10 mouse cellular contexts compared by ENCODE assay signal in genomic region chr9:107298876-107299275, GRCm38 (mm10). TPM values are rescaled to one million over a fixed set of nuclear protein-coding genes. Genes with fewer than 3 reads are reported as not detected.
A peak's percentile ranks its signal among the peaks of the same experiment; 100 is the strongest.
DNase-seq lines count a peak whose midpoint lies in the region; ATAC-seq lines count a peak whose summit lies in the region.
"Had no signal": no experiment of that assay in that cellular context is flagged by ENCODE, and none has a peak within 500 bp of the region (broad histone marks: within the 10 kb centered on the region; RNA-seq: fewer than 3 reads in every experiment).

No protein-coding gene starts in this region.

- H3K9me3 ChIP-seq in heart, embryonic 12.5 days (replicated peaks), result no peaks in the 10 kb centered on the region
- H3K9me3 ChIP-seq in lung, embryonic 16.5 days (ENCODE audit: control insufficient read depth, low read length), result no peaks in the 10 kb centered on the region
- H3K9me3 ChIP-seq in stomach, embryonic 15.5 days, result no peaks in the 10 kb centered on the region

- no peak for ATAC-seq in heart, embryonic 12.5 days (ENCODE audit: insufficient number of reproducible peaks, low FRiP score)
- no peak for ATAC-seq in lung, embryonic 16.5 days (ENCODE audit: low read depth)
- ATAC-seq in stomach, embryonic 15.5 days (ENCODE audit: insufficient read depth, low FRiP score, low read depth), result no peak
- no peak for ATAC-seq in inflammation-experienced regulatory T-cells, adult 6 months
- ATAC-seq: hindbrain, postnatal 0 days had no signal

- H3K9ac ChIP-seq in heart, embryonic 12.5 days, result peak overlapping the region; percentile 80
- peak overlapping the region; percentile 54 for H3K9ac ChIP-seq in lung, embryonic 16.5 days (ENCODE audit: low read length)
- no peak overlapping the region for H3K9ac ChIP-seq in stomach, embryonic 15.5 days

- WGBS in heart, embryonic 12.5 days, result 76% methylated on average over 6 of the region's 6 CpGs
- 69% methylated on average over 6 of the region's 6 CpGs for WGBS in lung, embryonic 16.5 days
- WGBS in stomach, embryonic 15.5 days, result 75% methylated on average over 6 of the region's 6 CpGs

- no peak for DNase-seq in heart, postnatal 14 days
- no peak for DNase-seq in lung, postnatal 10 days
- peak; percentile 70 for DNase-seq in induced T-regulatory cell, adult 2 months (ENCODE audit: low read depth)
- DNase-seq in adrenal gland, postnatal 14 days, result no peak

- H3K27ac ChIP-seq in heart, embryonic 12.5 days (ENCODE audit: poor library complexity, severe bottlenecking), result peak overlapping the region; percentile 26; the same call in 1 of the 2 replicates
- H3K27ac ChIP-seq in lung, embryonic 16.5 days (ENCODE audit: low read length), result peak overlapping the region; percentile 80
- peak overlapping the region; percentile 48 for H3K27ac ChIP-seq in stomach, embryonic 15.5 days
- H3K27ac ChIP-seq: hindbrain, postnatal 0 days had no signal

- H3K4me1 ChIP-seq in heart, embryonic 12.5 days (replicated peaks), result peaks cover 57% of the 10 kb centered on the region
- peaks cover 21% of the 10 kb centered on the region for H3K4me1 ChIP-seq in lung, embryonic 16.5 days (replicated peaks; ENCODE audit: control insufficient read depth, insufficient read depth, low read length)
- H3K4me1 ChIP-seq in stomach, embryonic 15.5 days, result peaks cover 27% of the 10 kb centered on the region

- no peaks in the 10 kb centered on the region for H3K27me3 ChIP-seq in heart, embryonic 12.5 days (replicated peaks)
- H3K27me3 ChIP-seq in lung, embryonic 16.5 days (ENCODE audit: control insufficient read depth, insufficient read depth, low read depth, low read length), result no peaks in the 10 kb centered on the region
- H3K27me3 ChIP-seq in stomach, embryonic 15.5 days (replicated peaks), result no peaks in the 10 kb centered on the region
- H3K27me3 ChIP-seq: CH12.LX had no signal

- intact Hi-C loops in heart, postnatal 14 days (cut with DNase I), result loop anchor here (1.0 kb wide), 1 partner anchor 25 kb away; no protein-coding TSS in a partner anchor

- peak overlapping the region; percentile 63 for H3K4me3 ChIP-seq in heart, embryonic 12.5 days
- peak overlapping the region; percentile 80 for H3K4me3 ChIP-seq in lung, embryonic 16.5 days (ENCODE audit: low read length)
- peak overlapping the region; percentile 66 for H3K4me3 ChIP-seq in stomach, embryonic 15.5 days (replicated peaks)

- peak overlapping the region; percentile 86 for H3K4me2 ChIP-seq in heart, embryonic 12.5 days
- peak overlapping the region; percentile 91 for H3K4me2 ChIP-seq in lung, embryonic 16.5 days (ENCODE audit: low read depth, low read length)
- peak overlapping the region; percentile 77 for H3K4me2 ChIP-seq in stomach, embryonic 15.5 days

- peaks cover 24% of the 10 kb centered on the region for H3K36me3 ChIP-seq in heart, embryonic 12.5 days
- peaks cover 14% of the 10 kb centered on the region for H3K36me3 ChIP-seq in lung, embryonic 16.5 days (ENCODE audit: control insufficient read depth, insufficient read depth, low read length)
- H3K36me3 ChIP-seq in stomach, embryonic 15.5 days, result peaks cover 19% of the 10 kb centered on the region

RNA-seq across cellular contexts. Expression of gene Cish, which starts 3.0 kb away (rescaled TPM):
- polyA plus RNA-seq in heart, embryonic 12.5 days (2016; fragmentation: Nextera tagmentation; extraction: Ambion mirVana), result 15.6 and 16.4 TPM in 2 replicates
- total RNA-seq in heart, postnatal 14 days (2021), result 100 to 1,000 TPM; 232 TPM
- 19.3 and 20.5 TPM in 2 replicates for polyA plus RNA-seq in lung, embryonic 16.5 days (2015; fragmentation: Nextera tagmentation; extraction: Ambion mirVana)
- polyA plus RNA-seq in stomach, embryonic 15.5 days (2015; fragmentation: Nextera tagmentation; extraction: Ambion mirVana), result 12.4 and 13.5 TPM in 2 replicates
- polyA plus RNA-seq in inflammation-experienced regulatory T-cells, adult 6 months (2017; shearing (Covaris generic)), result 100 to 1,000 TPM in 2 of 3 experiments, 10 to 100 TPM in 1; 85.4 to 124 (median 100) TPM
- total RNA-seq in adrenal gland, postnatal 14 days (2021), result 20.5 and 63.5 TPM in 2 replicates

RNA-seq across cellular contexts. Expression of gene Mapkapk3, which starts 9.2 kb away (rescaled TPM):
- polyA plus RNA-seq in heart, embryonic 12.5 days (2016; fragmentation: Nextera tagmentation; extraction: Ambion mirVana), result 7.1 and 7.3 TPM in 2 replicates
- total RNA-seq in heart, postnatal 14 days (2021), result 10 to 100 TPM; 29.5 to 31.4 TPM
- polyA plus RNA-seq in lung, embryonic 16.5 days (2015; fragmentation: Nextera tagmentation; extraction: Ambion mirVana), result 17.8 and 20.6 TPM in 2 replicates
- 35.3 and 38.0 TPM in 2 replicates for polyA plus RNA-seq in stomach, embryonic 15.5 days (2015; fragmentation: Nextera tagmentation; extraction: Ambion mirVana)
- 10 to 100 TPM; 53.9 to 59.6 (median 59.2) TPM for polyA plus RNA-seq in inflammation-experienced regulatory T-cells, adult 6 months (2017; shearing (Covaris generic))
- 34.9 and 42.8 TPM in 2 replicates for total RNA-seq in adrenal gland, postnatal 14 days (2021)

RNA-seq across cellular contexts. Expression of gene Hemk1, which starts 39.3 kb away (rescaled TPM):
- polyA plus RNA-seq in heart, embryonic 12.5 days (2016; fragmentation: Nextera tagmentation; extraction: Ambion mirVana), result 11.4 and 13.4 TPM in 2 replicates
- total RNA-seq in heart, postnatal 14 days (2021), result 10 to 100 TPM; 19.7 to 21.2 TPM
- 11.5 and 12.4 TPM in 2 replicates for polyA plus RNA-seq in lung, embryonic 16.5 days (2015; fragmentation: Nextera tagmentation; extraction: Ambion mirVana)
- polyA plus RNA-seq in stomach, embryonic 15.5 days (2015; fragmentation: Nextera tagmentation; extraction: Ambion mirVana), result 10.6 and 11.5 TPM in 2 replicates
- polyA plus RNA-seq in inflammation-experienced regulatory T-cells, adult 6 months (2017; shearing (Covaris generic)), result 10 to 100 TPM; 22.0 to 35.2 (median 29.8) TPM
- 23.1 and 23.9 TPM in 2 replicates for total RNA-seq in adrenal gland, postnatal 14 days (2021)

RNA-seq across cellular contexts. Expression of gene 6430571L13Rik, which starts 41.5 kb away (rescaled TPM):
- 0.55 and 1.1 TPM in 2 replicates for polyA plus RNA-seq in heart, embryonic 12.5 days (2016; fragmentation: Nextera tagmentation; extraction: Ambion mirVana)
- 1 to 10 TPM; 7.0 to 7.4 TPM for total RNA-seq in heart, postnatal 14 days (2021)
- polyA plus RNA-seq in lung, embryonic 16.5 days (2015; fragmentation: Nextera tagmentation; extraction: Ambion mirVana), result 0.83 and 0.85 TPM in 2 replicates
- 0.28 and 0.34 TPM in 2 replicates for polyA plus RNA-seq in stomach, embryonic 15.5 days (2015; fragmentation: Nextera tagmentation; extraction: Ambion mirVana)
- 1 to 10 TPM in 2 of 3 experiments, under 1 TPM in 1; 0.99 to 3.2 (median 1.3) TPM for polyA plus RNA-seq in inflammation-experienced regulatory T-cells, adult 6 months (2017; shearing (Covaris generic))
- 2.3 and 2.8 TPM in 2 replicates for total RNA-seq in adrenal gland, postnatal 14 days (2021)

Comparison
In these comparisons a context has a peak if more than half of its experiments do, and no peak if none do; other contexts are left out.
1. H3K27ac ChIP-seq: peak in every context shown above with its lines; median percentile 80 in lung, embryonic 16.5 days; 48 in stomach, embryonic 15.5 days; 26 in heart, embryonic 12.5 days.